Mouse (Mus musculus) lung, embryonic 14.5 days (tissue): ENCODE results near the gene Pcsk6. TPM values are rescaled to one million over a fixed set of nuclear protein-coding genes. Genes with fewer than 3 reads are reported as not detected.
A peak's percentile ranks its signal among the peaks of the same experiment; 100 is the strongest.

Source experiments
- ATAC-seq: fragments of 200-750 bp; cut with Nextera tagmentation; 2 replicates; pipeline ENCODE4 v1.8.0; 2017; ENCODE audit warnings: mild to moderate bottlenecking, moderate TSS enrichment, moderate library complexity; ENCODE audit not compliant: insufficient read depth
- DNase-seq: peaks from one replicate; pipeline ENCODE4 v3.0.0-alpha.2; 2015
- H3K27ac ChIP-seq: fragments of 300-500 bp; sonication (generic); 2 replicates; pipeline ENCODE4 v1.5.1; 2014; ENCODE audit warnings: low read depth, mild to moderate bottlenecking, moderate library complexity
- H3K27me3 ChIP-seq: fragments of 300-500 bp; sonication (generic); 2 replicates; pipeline ENCODE4 v1.6.1; 2014; ENCODE audit warnings: low read length, control low read depth; ENCODE audit not compliant: insufficient read depth
- H3K36me3 ChIP-seq: fragments of 300-500 bp; sonication (generic); 2 replicates; pipeline ENCODE4 v1.6.1; 2014; ENCODE audit warnings: control low read depth; ENCODE audit not compliant: insufficient read depth
- H3K4me1 ChIP-seq: fragments of 300-500 bp; sonication (generic); 2 replicates; pipeline ENCODE4 v1.6.1; 2014; ENCODE audit warnings: antibody characterized with exemption, control low read depth; ENCODE audit not compliant: insufficient read depth
- H3K4me2 ChIP-seq: fragments of 300-500 bp; sonication (generic); 2 replicates; pipeline ENCODE4 v1.6.1; 2014; ENCODE audit warnings: mild to moderate bottlenecking
- H3K4me3 ChIP-seq: fragments of 300-500 bp; sonication (generic); 2 replicates; pipeline ENCODE4 v1.5.1; 2014; ENCODE audit warnings: low read depth, low read length
- H3K9ac ChIP-seq: fragments of 300-500 bp; sonication (generic); 2 replicates; pipeline ENCODE4 v1.6.1; 2014
- H3K9me3 ChIP-seq: fragments of 300-500 bp; sonication (generic); 2 replicates; pipeline ENCODE4 v1.6.1; 2016; ENCODE audit warnings: low read depth, low read length, control low read depth
- CTCF ChIP-seq: IDR thresholded peaks from 2 replicates; pipeline ENCODE4 v1.5.1; 2016; ENCODE audit warnings: antibody characterized with exemption, low read depth
- whole genome bisulfite sequencing: fragments of 180-500 bp; shearing (Covaris S2); extraction: QIAGEN DNeasy Blood & Tissue Kit; methylation state at CpG from one replicate; pipeline ENCODE4 v1.1.7; 2014; 5-methylcytosine and 5-hydroxymethylcytosine counted together
- polyA plus RNA-seq: library from polyadenylated mRNA; unstranded; fragments of >200 nt; fragmentation: Nextera tagmentation; extraction: Ambion mirVana; gene quantifications from 2 replicates; pipeline ENCODE4 v1.2.1, GENCODE M21; 2014

Gene Pcsk6
- polyA plus RNA-seq, 1 experiment from 2014 or later: 9.2 TPM

DNA sequence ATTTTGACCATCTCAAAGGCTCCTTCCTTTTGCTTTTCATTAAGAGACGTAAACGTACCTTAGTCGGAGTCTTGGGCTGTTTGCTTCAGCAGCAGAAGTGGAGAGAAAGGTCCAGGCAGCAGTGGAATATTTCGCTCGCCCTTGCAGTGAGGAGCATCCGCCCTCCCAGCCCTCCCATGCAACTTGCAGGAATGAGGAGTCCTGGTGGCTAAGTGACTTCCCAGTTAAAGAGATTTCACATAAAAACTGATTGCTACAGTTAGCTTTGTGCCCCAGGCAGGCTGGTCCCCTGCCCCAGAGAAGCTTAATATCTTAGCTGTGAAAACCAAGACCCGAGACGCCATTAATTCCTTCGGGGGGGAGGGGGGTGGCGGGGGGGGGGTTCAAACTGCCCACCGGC is 116.4 kb downstream of the Pcsk6 start:
- H3K4me2 ChIP-seq: no peak overlapping the region
- no peak for TF ChIP-seq CTCF
- ATAC-seq (no peak), DNase-seq (no peak)
- WGBS: 74% methylated on average over 11 of the region's 11 CpGs
- H3K9ac ChIP-seq: no peak overlapping the region
- H3K36me3 ChIP-seq: no peaks in the 10 kb centered on the region
- H3K4me1 ChIP-seq: peaks cover 20% of the 10 kb centered on the region; the same call in 1 of the 2 replicates
- no peak overlapping the region for H3K27ac ChIP-seq
- no peaks in the 10 kb centered on the region for H3K9me3 ChIP-seq
- no peaks in the 10 kb centered on the region for H3K27me3 ChIP-seq
- H3K4me3 ChIP-seq: no peak overlapping the region

DNA sequence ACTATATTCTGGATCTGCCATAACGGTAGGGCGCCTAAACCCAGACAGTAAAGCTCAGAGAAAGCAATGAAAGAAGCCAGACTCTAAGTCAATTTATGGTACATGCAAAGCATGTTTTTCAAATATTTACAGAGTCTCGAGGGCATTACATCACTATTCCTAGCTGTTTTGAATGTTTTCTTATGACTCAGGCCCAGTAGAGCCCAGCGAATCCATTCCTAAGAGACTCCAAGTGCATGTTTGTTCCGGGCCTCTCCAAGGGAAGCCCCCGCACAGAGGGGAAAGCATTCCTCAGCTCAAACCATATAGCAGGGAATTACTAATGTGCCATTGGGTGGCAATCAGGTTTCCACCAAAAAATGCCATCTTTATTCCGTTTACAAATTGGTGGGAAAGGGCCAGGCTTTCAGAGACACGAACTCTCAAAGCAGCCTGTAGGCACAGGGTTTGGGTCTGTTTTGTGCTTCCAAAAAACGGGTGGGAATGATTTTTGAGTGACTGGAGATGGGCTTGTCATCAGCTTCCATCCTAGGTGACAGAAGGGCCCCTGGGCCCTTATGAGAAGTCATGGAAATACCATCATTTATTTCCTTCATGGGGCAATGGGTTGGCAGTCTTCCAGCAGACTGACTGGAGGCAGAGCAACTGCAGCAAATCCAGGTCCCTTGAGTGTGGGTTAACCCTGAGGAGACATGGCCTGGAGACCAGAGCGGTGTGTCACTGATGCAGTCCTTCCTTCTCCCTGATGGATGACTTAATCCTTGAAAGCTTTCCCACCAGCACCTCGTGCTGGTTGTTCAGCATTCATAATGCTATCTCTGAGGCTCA is 117.7 kb downstream of the Pcsk6 start:
- Histone ChIP-seq H3K9me3 (no peaks in the 10 kb centered on the region), H3K9ac (no peak overlapping the region), H3K4me2 (no peak overlapping the region), H3K27me3 (no peaks in the 10 kb centered on the region), H3K4me3 (no peak overlapping the region), H3K4me1 (peaks cover 20% of the 10 kb centered on the region; the same call in 1 of the 2 replicates), H3K27ac (peak overlapping the region; percentile 8; the same call in 1 of the 2 replicates), H3K36me3 (no peaks in the 10 kb centered on the region)
- DNase-seq: peak; percentile 57
- no peak for TF ChIP-seq CTCF
- 49% methylated on average over 11 of the region's 11 CpGs for WGBS
- peak; percentile 84 for ATAC-seq

DNA sequence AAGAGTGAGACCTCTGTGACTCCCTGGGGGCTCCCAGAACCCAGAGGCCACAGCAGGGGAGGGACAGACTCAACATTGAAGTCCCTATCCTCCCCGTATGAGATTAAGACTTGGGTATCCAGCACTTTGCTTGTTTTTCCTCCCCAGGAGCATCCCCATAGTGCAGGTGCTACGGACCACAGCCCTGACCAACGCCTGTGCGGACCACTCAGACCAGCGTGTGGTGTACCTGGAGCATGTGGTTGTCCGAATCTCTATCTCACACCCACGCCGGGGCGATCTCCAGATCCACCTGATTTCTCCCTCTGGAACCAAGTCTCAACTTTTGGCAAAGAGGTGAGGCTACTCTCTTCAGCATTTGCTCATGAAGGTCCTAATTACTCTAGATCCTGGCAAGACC is 118.5 kb downstream of the Pcsk6 start:
- TF ChIP-seq CTCF: no peak
- Histone ChIP-seq H3K4me1 (peaks cover 20% of the 10 kb centered on the region; the same call in 1 of the 2 replicates), H3K4me3 (no peak overlapping the region), H3K27ac (no peak overlapping the region), H3K27me3 (no peaks in the 10 kb centered on the region), H3K36me3 (no peaks in the 10 kb centered on the region), H3K4me2 (no peak overlapping the region), H3K9me3 (no peaks in the 10 kb centered on the region), H3K9ac (no peak overlapping the region)
- DNase-seq (no peak), ATAC-seq (no peak)
- WGBS: 90% methylated on average over 9 of the region's 9 CpGs

DNA sequence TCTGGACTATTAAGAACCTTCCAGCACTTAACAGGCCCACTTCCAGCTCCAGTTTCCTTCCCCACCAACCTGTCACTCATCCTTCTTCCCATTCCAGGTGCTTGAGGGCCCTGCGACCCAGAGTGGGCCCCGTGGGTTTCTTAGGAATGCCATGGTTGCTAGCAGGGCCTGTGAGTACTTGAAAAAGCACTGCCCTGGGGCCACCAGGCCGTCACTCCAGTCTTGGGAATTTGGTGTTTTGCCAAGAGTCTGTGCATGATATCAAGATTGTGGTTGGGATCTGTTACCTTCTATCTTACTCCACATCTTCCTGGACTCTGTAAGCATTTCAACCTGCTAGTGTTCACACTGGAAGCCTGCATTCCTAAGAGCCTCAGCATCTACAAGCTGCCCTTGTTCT is 120.5 kb downstream of the Pcsk6 start:
- Histone ChIP-seq H3K9me3 (no peaks in the 10 kb centered on the region), H3K27me3 (no peaks in the 10 kb centered on the region), H3K4me2 (no peak overlapping the region), H3K27ac (no peak overlapping the region), H3K4me1 (peaks cover 20% of the 10 kb centered on the region; the same call in 1 of the 2 replicates), H3K36me3 (no peaks in the 10 kb centered on the region), H3K9ac (no peak overlapping the region), H3K4me3 (no peak overlapping the region)
- TF ChIP-seq CTCF: no peak
- DNase-seq (peak; percentile 51), ATAC-seq (no peak)
- WGBS: 54% methylated on average over 3 of the region's 3 CpGs

DNA sequence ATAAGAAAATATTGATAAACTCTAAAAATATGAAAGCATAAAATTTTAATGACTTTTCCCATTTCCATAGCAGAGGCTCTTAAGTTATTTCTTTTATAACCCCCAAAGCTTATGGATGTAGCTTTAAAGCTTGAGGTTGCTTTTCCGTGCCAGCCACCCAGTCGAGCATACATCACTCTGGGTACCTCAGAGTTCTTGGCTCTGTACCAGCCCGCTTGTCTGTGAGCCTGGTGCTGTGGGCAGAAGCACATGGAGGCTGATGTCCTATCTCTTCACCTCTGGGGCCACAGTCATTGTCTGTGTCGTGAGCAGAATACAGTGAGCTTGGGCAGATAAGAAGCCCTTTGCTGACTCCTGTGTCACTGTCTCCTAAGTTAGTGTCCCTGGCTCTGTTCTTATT is 126.7 kb downstream of the Pcsk6 start:
- 83% methylated on average over 4 of the region's 4 CpGs for WGBS
- H3K4me1 ChIP-seq: no peaks in the 10 kb centered on the region
- H3K4me2 ChIP-seq: no peak overlapping the region

DNA sequence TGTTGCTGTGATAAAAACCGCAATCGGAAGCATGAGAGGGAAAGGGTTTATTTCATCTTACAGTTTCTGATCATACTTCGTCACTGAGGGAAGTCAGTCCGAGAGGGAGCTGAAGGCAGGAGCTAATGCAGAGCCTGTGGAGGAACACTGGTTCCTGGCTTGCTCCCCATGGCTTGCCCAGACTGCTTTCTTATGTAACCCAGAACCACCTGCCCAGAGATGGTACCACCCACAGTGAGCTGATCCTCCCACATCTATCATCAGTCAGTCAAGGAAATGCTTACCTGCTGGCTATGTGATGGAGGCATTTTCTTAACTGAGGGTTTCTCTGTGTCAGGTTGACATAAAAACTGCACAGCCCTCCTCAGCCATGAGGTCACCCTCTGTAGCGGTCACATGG is 127.2 kb downstream of the Pcsk6 start:
- no peaks in the 10 kb centered on the region for H3K27me3 ChIP-seq
- H3K4me1 ChIP-seq: no peaks in the 10 kb centered on the region
- no peaks in the 10 kb centered on the region for H3K36me3 ChIP-seq
- no peak for ATAC-seq
- no peak overlapping the region for H3K9ac ChIP-seq
- no peak for DNase-seq
- no peak overlapping the region for H3K27ac ChIP-seq
- H3K4me3 ChIP-seq: no peak overlapping the region
- WGBS: 94% methylated on average over 5 of the region's 5 CpGs
- no peaks in the 10 kb centered on the region; the same call in 1 of the 2 replicates for H3K9me3 ChIP-seq
- no peak overlapping the region for H3K4me2 ChIP-seq
- no peak for TF ChIP-seq CTCF

More for the DNA sequence above, 126.7 kb downstream of the Pcsk6 start:
- no peak for DNase-seq
- Histone ChIP-seq H3K27me3 (no peaks in the 10 kb centered on the region), H3K4me3 (no peak overlapping the region), H3K9me3 (no peaks in the 10 kb centered on the region; the same call in 1 of the 2 replicates), H3K9ac (no peak overlapping the region), H3K27ac (no peak overlapping the region), H3K36me3 (no peaks in the 10 kb centered on the region)
- TF ChIP-seq CTCF: no peak
- no peak for ATAC-seq

DNA sequence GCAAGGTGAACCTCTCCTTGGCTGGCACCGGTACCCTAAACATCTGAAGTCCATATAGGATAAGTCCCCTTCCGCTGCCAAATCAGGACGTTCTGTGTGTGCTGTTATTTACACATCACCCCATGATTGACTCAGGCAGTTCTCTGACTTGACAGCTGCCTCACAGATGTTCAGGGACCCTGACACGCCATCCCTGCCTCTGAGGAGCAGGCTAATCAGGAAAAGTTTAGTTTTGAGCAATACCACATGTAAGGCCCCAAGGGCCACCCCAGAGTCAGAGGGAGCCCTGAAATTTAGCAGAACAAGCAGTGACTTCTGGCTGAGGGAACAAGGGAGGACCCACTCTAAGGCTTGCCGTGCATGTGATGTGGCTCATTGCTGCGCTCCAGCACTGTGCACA is 130.8 kb downstream of the Pcsk6 start:
- H3K4me2 ChIP-seq: no peak overlapping the region
- no peaks in the 10 kb centered on the region; the same call in 1 of the 2 replicates for H3K9me3 ChIP-seq
- no peaks in the 10 kb centered on the region for H3K27me3 ChIP-seq
- H3K27ac ChIP-seq: no peak overlapping the region
- DNase-seq: no peak
- 64% methylated on average over 6 of the region's 6 CpGs for WGBS
- no peaks in the 10 kb centered on the region for H3K36me3 ChIP-seq
- H3K4me3 ChIP-seq: no peak overlapping the region
- H3K9ac ChIP-seq: no peak overlapping the region
- no peak for TF ChIP-seq CTCF
- H3K4me1 ChIP-seq: no peaks in the 10 kb centered on the region
- no peak for ATAC-seq
